7 mouse cellular contexts compared by ENCODE assay signal in the genomic region with DNA sequence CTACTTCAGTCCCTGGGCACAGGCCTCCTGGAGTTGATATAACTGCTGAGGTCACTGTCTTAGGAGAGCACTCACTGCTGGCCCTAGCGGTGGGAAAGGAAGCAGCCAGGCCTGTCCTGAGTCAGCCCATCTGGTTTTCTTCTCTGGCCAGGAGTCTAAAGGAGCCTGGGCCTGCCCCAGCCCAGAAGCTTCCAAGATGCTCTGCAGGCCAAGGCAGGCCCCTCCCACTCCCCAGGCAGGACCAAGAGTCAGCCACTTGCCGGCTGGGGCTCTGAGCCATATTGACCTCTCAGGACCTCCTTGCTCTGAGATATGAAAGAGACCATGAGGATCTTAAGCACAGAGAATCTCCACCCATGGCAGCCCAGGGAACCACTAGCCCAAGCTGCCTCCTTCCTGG.
DNase-seq lines count a peak whose midpoint lies in the region; ATAC-seq lines count a peak whose summit lies in the region.

No protein-coding gene starts in this region.

- no peaks in the 10 kb centered on the region for H3K36me3 ChIP-seq in heart, embryonic 10.5 days
- no peaks in the 10 kb centered on the region for H3K36me3 ChIP-seq in limb, embryonic 15.5 days

- peak overlapping the region; percentile 82 for H3K27ac ChIP-seq in heart, embryonic 10.5 days
- H3K27ac ChIP-seq in limb, embryonic 15.5 days = peak overlapping the region; percentile 65

- 20% methylated on average over 2 of the region's 2 CpGs for whole genome bisulfite sequencing in heart, embryonic 10.5 days
- 11% methylated on average over 2 of the region's 2 CpGs for WGBS in limb, embryonic 15.5 days

- H3K4me3 ChIP-seq in heart, embryonic 10.5 days = no peak overlapping the region
- no peak overlapping the region for H3K4me3 ChIP-seq in limb, embryonic 15.5 days

- H3K9me3 ChIP-seq in heart, embryonic 10.5 days = no peaks in the 10 kb centered on the region
- no peaks in the 10 kb centered on the region for H3K9me3 ChIP-seq in limb, embryonic 15.5 days

- H3K4me2 ChIP-seq in limb, embryonic 15.5 days = no peak overlapping the region

- peak; percentile 74 for DNase-seq in NIH3T3 (ENCODE audit: low read depth)
- peak; percentile 27 to 64 for DNase-seq in adrenal gland, postnatal 36 days
- DNase-seq in heart, embryonic 10.5 days (ENCODE audit: low spot score) = no peak
- DNase-seq in yolk sac, embryonic 10.5 days (ENCODE audit: low spot score) = peak; percentile 58
- no peak for DNase-seq in left cerebral cortex, adult 18-20 months (ENCODE audit: low spot score in 2 of 2)

- ATAC-seq in limb, embryonic 15.5 days (ENCODE audit: insufficient number of reproducible peaks, low FRiP score, low TSS enrichment, low read depth) = peak; percentile 74; the same call in 1 of the 2 replicates
- no peak for ATAC-seq in activated CD4-positive, CD25-positive, alpha-beta regulatory T cell, adult 4 months

- H3K4me1 ChIP-seq in heart, embryonic 10.5 days = peaks cover 63% of the 10 kb centered on the region
- H3K4me1 ChIP-seq in limb, embryonic 15.5 days = peaks cover 24% of the 10 kb centered on the region

- no peaks in the 10 kb centered on the region for H3K27me3 ChIP-seq in heart, embryonic 10.5 days (ENCODE audit: insufficient read depth, poor library complexity, severe bottlenecking)
- H3K27me3 ChIP-seq in limb, embryonic 15.5 days = no peaks in the 10 kb centered on the region

- H3K9ac ChIP-seq in limb, embryonic 15.5 days = no peak overlapping the region

Comparison
In these comparisons a context has a peak if more than half of its experiments do, and no peak if none do; other contexts are left out.
1. DNase-seq: peak in NIH3T3 (single experiment), adrenal gland, postnatal 36 days (2 of 2) and yolk sac, embryonic 10.5 days (single experiment); none in heart, embryonic 10.5 days (single experiment) and left cerebral cortex, adult 18-20 months (0 of 2).